Mouse (Mus musculus) kidney, adult 8-10 months (tissue): Measurements from ENCODE around the gene Bcl6b.

Source experiments
- DNase-seq, 2 experiments: peaks; one replicate each; pipeline ENCODE4 v3.0.0; 2022

Gene Bcl6b

GRCm38 (mm10) chr11:70229260-70230010 lies at the start of gene Bcl6b:
Bcl6b (minus strand) TSS chr11:70229798.
- DNase-seq: peak in 1 of 2 experiments; percentile 37

- DNase-seq: no peak
Observed at GRCm38 (mm10) chr11:70278961-70279360, 49.4 kb upstream of the Bcl6b start.

GRCm38 (mm10) chr11:70271641-70272040 lies 42.0 kb upstream of the Bcl6b start:
- DNase-seq: no peak

GRCm38 (mm10) chr11:70266405-70266804 lies 36.8 kb upstream of the Bcl6b start:
- peak in 1 of 2 experiments; percentile 29 for DNase-seq

GRCm38 (mm10) chr11:70265819-70266218 lies 36.2 kb upstream of the Bcl6b start:
- no peak for DNase-seq

GRCm38 (mm10) chr11:70265252-70265651 lies 35.7 kb upstream of the Bcl6b start:
- DNase-seq: no peak

- no peak for DNase-seq
Observed at GRCm38 (mm10) chr11:70259035-70259434, 29.4 kb upstream of the Bcl6b start.

GRCm38 (mm10) chr11:70254931-70255531 lies 25.4 kb upstream of the Bcl6b start, which contains the start of gene Alox12:
Alox12 (minus strand) TSS chr11:70255353.
- peak; percentile 51 to 59 for DNase-seq

- no peak for DNase-seq
Observed at GRCm38 (mm10) chr11:70254337-70254736, 24.7 kb upstream of the Bcl6b start.

- no peak for DNase-seq
Observed at GRCm38 (mm10) chr11:70251853-70252252, 22.3 kb upstream of the Bcl6b start.

GRCm38 (mm10) chr11:70250150-70250549 lies 20.6 kb upstream of the Bcl6b start:
- no peak for DNase-seq

GRCm38 (mm10) chr11:70247136-70247845 lies 17.7 kb upstream of the Bcl6b start:
- peak in 1 of 2 experiments; percentile 75 for DNase-seq

- no peak for DNase-seq
Observed at GRCm38 (mm10) chr11:70242591-70242990, 13.0 kb upstream of the Bcl6b start.

GRCm38 (mm10) chr11:70239541-70240279 lies 10.1 kb upstream of the Bcl6b start, which contains the start of the genes Gm21988 and Rnasek:
Gm21988 (minus strand) TSS chr11:70239830.
Rnasek (minus strand) TSS chr11:70239842.
- peak; percentile 85 to 88 for DNase-seq

GRCm38 (mm10) chr11:70238591-70239440 lies 9.2 kb upstream of the Bcl6b start:
- no peak for DNase-seq

GRCm38 (mm10) chr11:70237457-70238167 lies 8.0 kb upstream of the Bcl6b start, which contains the start of gene 0610010K14Rik:
0610010K14Rik (minus strand) TSS chr11:70237914.
- DNase-seq: peak; percentile 96

GRCm38 (mm10) chr11:70236717-70237116 lies 7.1 kb upstream of the Bcl6b start:
- no peak for DNase-seq

GRCm38 (mm10) chr11:70235254-70235900 lies 5.8 kb upstream of the Bcl6b start:
- peak in 1 of 2 experiments; percentile 62 for DNase-seq

- no peak for DNase-seq
Observed at GRCm38 (mm10) chr11:70234497-70234896, 4.9 kb upstream of the Bcl6b start.

- DNase-seq: no peak
Observed at GRCm38 (mm10) chr11:70234037-70234436, 4.4 kb upstream of the Bcl6b start.
